ENCODE assay signal across 8 mouse cellular contexts in the genomic region with DNA sequence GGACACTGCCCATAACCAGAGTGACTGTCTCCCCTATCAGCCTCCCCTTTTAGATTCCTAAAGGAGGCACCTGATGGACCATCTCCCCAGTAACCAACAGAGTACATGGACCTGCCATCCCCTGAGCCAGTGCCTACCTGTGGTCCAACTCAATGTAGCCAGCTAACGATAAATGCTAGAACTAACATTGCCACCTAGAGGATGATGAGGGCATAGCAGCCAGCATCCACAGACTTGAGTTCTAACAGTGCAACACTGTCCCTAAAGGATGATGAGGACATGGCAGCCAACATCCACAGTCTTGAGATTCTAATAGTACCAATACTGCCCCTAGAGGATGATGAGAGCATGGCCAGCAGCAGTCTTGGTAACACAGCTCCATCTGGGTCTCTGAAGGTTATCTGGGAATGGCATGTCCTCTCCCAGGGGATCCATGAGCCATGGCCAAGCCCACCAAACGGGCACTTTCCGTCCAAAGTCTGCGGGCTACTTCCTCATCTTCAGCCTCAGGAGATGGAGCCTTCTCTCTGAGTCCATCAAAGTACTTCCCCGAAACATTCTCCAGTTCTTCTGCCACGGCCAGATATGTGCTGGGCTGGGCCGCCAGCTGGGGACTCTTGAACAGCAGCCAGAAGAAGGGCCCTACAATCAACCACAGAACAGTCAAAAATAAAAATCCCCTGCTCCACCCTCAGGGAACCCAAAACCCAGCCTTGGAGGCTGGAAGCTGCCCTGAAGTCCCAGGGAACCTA. TPM values are rescaled to one million over a fixed set of nuclear protein-coding genes. Genes with fewer than 3 reads are reported as not detected.
DNase-seq lines count a peak whose midpoint lies in the region; ATAC-seq lines count a peak whose summit lies in the region.

No protein-coding gene starts in this region.

- no peaks in the 10 kb centered on the region for H3K27me3 ChIP-seq in intestine, embryonic 14.5 days (replicated peaks; ENCODE audit: control insufficient read depth, insufficient read depth, low read length)

- no peak overlapping the region for H3K4me2 ChIP-seq in intestine, embryonic 14.5 days (ENCODE audit: low read length)

- H3K4me3 ChIP-seq in intestine, embryonic 14.5 days (ENCODE audit: low read depth, low read length): no peak overlapping the region

- peak; percentile 91 for ATAC-seq in intestine, embryonic 14.5 days (replicated peaks; ENCODE audit: low FRiP score, low TSS enrichment, low read depth)

- H3K27ac ChIP-seq in intestine, embryonic 14.5 days (ENCODE audit: low read depth): no peak overlapping the region

- H3K9ac ChIP-seq in intestine, embryonic 14.5 days (ENCODE audit: low read length): no peak overlapping the region

- H3K4me1 ChIP-seq in intestine, embryonic 14.5 days (replicated peaks; ENCODE audit: control insufficient read depth, insufficient read depth, low read length): no peaks in the 10 kb centered on the region

- peaks cover 72% of the 10 kb centered on the region for H3K36me3 ChIP-seq in intestine, embryonic 14.5 days (ENCODE audit: control insufficient read depth, insufficient read depth, low read length)

- 71% methylated on average over 7 of the region's 7 CpGs for WGBS in intestine, embryonic 14.5 days

- 0 out of 2 replicates have a peak, but pooled peaks cover 1% of the 10 kb centered on the region for H3K9me3 ChIP-seq in intestine, embryonic 14.5 days (ENCODE audit: control insufficient read depth, low read length)

- DNase-seq in adrenal gland, adult 2 months: peak; percentile 79
- DNase-seq in embryo, embryonic 11.5 days (ENCODE audit: low read depth, low spot score): peak; percentile 84
- DNase-seq in gastrocnemius, postnatal 36 days: peak; percentile 59 to 76
- DNase-seq in intestine, embryonic 14.5 days (ENCODE audit: low spot score): peak; percentile 93
- DNase-seq in left cerebral cortex, postnatal 10 days (ENCODE audit: extremely low spot score in 1 of 2, low spot score in 2 of 2): peak; percentile 88
- DNase-seq in mesoderm, embryonic 11.5 days (ENCODE audit: low read depth, low spot score): peak; percentile 93
- DNase-seq in right cerebral cortex, postnatal 36 days (ENCODE audit: low spot score in 2 of 2): peak; percentile 87 to 89
- peak; percentile 69 to 78 for DNase-seq in urinary bladder, postnatal 4 days (ENCODE audit: low spot score in 2 of 2)

- intact Hi-C loops in gastrocnemius, postnatal 36 days (cut with DNase I): loop anchor here (5.0 kb wide), 1 partner anchor 295 kb away; no protein-coding TSS in a partner anchor
- intact Hi-C loops in left cerebral cortex, postnatal 10 days (cut with DNase I): loop anchor here (2.0 to 10.0 kb wide), 3 partner anchors 279 to 825 kb away; no protein-coding TSS in a partner anchor

RNA-seq across cellular contexts. Expression of a gene that starts 18.1 kb away (rescaled TPM):
- total RNA-seq in adrenal gland, adult 2 months (2021): 10 to 100 TPM; 17.5 to 19.7 TPM
- 11.5 and 13.1 TPM in 2 replicates for polyA plus RNA-seq in adrenal gland, adult 2 months (2012; rRNA removed)
- total RNA-seq in gastrocnemius, postnatal 36 days (2021): 10 to 100 TPM; 13.4 to 15.4 TPM
- 34.5 and 38.3 TPM in 2 replicates for polyA plus RNA-seq in intestine, embryonic 14.5 days (2014; fragmentation: Nextera tagmentation; extraction: Ambion mirVana)
- total RNA-seq in left cerebral cortex, postnatal 10 days (2021): 10 to 100 TPM; 37.7 to 38.9 TPM

RNA-seq across cellular contexts. Expression of a gene that starts 29.8 kb away (rescaled TPM):
- total RNA-seq in adrenal gland, adult 2 months (2021): under 1 TPM in 1 of 2 experiments, not detected in 1; 0.40 TPM
- polyA plus RNA-seq in adrenal gland, adult 2 months (2012; rRNA removed): not detected in 2 replicates
- not detected for total RNA-seq in gastrocnemius, postnatal 36 days (2021)
- 0.30 and 0.31 TPM in 2 replicates for polyA plus RNA-seq in intestine, embryonic 14.5 days (2014; fragmentation: Nextera tagmentation; extraction: Ambion mirVana)
- not detected for total RNA-seq in left cerebral cortex, postnatal 10 days (2021)

RNA-seq across cellular contexts. Expression of a gene that starts 33.1 kb away (rescaled TPM):
- total RNA-seq in adrenal gland, adult 2 months (2021): 1 to 10 TPM; 5.2 to 6.9 TPM
- 2.5 and 5.0 TPM in 2 replicates for polyA plus RNA-seq in adrenal gland, adult 2 months (2012; rRNA removed)
- 1 to 10 TPM in 1 of 2 experiments, under 1 TPM in 1; 0.59 to 1.5 TPM for total RNA-seq in gastrocnemius, postnatal 36 days (2021)
- polyA plus RNA-seq in intestine, embryonic 14.5 days (2014; fragmentation: Nextera tagmentation; extraction: Ambion mirVana): 1.7 and 5.2 TPM in 2 replicates
- 1 to 10 TPM; 3.0 to 4.5 TPM for total RNA-seq in left cerebral cortex, postnatal 10 days (2021)
